Mouse (Mus musculus): ENCODE results near the gene H2-Ab1.
A peak's percentile ranks its signal among the peaks of the same experiment; 100 is the strongest.

H2-Ab1 gene

GRCm38 (mm10) chr17:34285371-34285770 is 27.9 kb downstream of the H2-Ab1 start:
- no peak for DNase-seq (ENCODE audit: low spot score)

DNA sequence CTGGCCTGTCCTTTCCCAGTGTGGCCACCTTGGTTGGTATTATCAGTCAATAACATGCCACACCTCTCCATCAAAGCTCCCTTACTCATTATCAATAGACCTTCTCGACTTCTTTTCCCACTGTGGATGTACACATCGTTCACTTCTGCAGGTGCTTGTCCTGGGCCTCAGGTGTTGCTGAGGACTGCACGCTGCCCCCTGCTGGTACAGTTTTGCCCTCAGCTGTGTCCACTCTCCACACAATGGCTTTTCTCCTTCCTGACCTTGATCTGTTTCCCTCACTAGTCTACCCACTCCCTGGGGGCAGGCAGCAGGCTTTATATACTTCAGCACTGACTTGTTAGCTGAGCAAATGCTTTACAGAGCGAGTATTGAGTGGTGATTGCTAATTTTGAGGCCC is 28.4 kb downstream of the H2-Ab1 start:
- DNase-seq (ENCODE audit: low spot score), result no peak

DNA sequence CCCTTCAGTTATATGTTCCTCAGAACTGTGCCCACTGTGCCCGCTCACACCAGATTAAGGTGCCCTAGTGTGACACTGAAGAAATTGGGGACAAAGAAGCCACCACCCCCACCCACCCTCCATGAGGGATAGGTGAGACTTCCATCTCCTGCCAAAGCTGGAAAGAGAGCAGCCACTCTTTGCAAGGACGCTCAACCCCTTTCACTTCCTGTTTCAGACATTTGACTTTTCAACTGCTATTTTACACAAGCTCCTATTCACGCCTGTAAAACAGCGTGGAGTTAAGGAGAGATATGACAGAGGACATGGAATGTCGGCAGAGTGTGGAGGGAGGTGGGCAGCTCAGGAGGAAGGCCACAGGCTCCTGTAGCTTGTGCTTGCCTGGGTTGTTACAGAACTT is 29.0 kb downstream of the H2-Ab1 start:
- no peak for DNase-seq (ENCODE audit: low spot score)

GRCm38 (mm10) chr17:34286999-34287398 is 29.5 kb downstream of the H2-Ab1 start:
- no peak for DNase-seq (ENCODE audit: low spot score)

DNA sequence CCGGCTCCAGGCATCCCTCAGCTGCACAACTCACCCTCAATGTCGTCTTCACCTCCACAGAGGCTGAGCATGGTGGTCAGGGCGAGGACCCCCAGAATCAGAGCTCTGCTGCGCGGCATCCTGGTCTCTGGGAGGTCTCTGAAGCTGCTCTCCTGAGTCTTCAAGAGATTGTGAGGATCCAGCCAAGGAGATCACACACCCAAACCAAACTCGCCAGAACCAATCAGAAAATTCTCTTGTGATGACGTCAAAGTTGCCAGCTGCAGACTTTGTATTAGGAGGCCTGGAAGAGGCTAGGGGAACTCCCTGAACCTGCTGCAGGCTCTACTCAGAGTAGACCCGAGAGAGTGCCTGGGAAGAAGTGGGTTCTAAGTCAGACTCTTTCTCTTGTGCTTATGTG is 30.2 kb downstream of the H2-Ab1 start, which contains the start of gene H2-Aa:
Gene H2-Aa (minus strand): TSS at position 176 of the 400 bp plus-strand sequence.
- peak; percentile 66 for DNase-seq (ENCODE audit: low spot score)

- DNase-seq (ENCODE audit: low spot score), result no peak
These were observed 30.6 kb downstream of the H2-Ab1 start for GRCm38 (mm10) chr17:34288131-34288530.

DNA sequence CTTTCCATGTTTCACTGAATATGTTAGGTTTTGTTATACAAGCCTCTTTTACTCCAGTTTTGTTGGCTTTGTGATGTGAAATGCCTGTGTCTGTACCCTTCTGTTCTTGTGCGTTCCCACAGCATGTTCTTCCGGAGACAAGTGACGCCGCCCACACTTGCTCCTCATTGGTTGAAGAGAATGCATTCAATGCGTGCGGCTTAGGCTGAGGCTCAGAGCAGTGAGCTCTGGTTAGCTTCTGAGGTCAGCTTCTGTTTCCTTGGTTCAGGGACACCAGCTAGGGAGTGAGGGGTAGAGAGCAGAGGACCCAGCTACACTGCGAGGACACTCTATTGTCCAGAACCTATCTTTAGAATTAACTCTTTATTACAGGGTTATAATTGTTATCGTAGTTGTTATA is 34.1 kb downstream of the H2-Ab1 start:
- DNase-seq (ENCODE audit: low spot score), result peak; percentile 53

DNA sequence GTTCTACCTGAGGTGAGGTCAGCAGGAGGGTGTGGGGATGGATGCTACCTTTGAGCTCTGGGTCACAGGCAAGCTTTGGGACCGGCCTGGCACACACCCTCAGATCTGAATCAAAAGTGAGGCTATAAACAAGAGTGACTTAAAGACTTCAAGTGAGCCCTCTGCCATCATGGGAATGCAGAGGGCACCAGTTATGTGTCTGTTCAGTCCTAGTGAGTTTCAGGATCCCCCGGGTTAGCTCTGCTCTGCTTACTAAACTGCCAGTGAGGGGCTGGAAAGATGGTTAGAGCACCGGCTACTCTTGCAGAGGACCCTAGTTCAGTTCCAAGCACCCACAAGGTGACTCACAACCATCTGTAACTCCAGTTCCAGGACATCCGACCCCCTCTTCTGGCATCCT is 35.1 kb downstream of the H2-Ab1 start:
- DNase-seq (ENCODE audit: low spot score), result no peak

DNA sequence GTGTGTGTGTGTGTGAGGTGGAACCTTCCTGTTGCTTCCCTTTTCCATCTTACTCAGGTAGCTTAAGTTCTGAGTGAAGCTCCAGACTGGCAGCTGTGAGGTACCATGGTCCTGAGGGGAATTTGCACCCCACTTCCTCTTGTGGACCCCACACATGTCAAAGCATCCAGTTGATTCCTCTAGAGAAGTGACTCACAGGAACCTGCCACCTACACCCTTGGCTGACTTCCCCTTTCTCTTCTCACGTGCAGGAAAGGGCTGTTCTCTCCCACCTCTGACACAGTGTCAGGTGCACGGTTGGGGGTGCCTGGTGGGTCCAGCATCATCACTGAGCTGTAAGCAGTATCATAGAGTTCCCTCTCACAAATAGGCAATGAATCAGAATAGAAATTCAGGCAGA is 36.0 kb downstream of the H2-Ab1 start:
- no peak for DNase-seq (ENCODE audit: low spot score)

GRCm38 (mm10) chr17:34294249-34294648 is 36.8 kb downstream of the H2-Ab1 start:
- no peak for DNase-seq (ENCODE audit: low spot score)

DNA sequence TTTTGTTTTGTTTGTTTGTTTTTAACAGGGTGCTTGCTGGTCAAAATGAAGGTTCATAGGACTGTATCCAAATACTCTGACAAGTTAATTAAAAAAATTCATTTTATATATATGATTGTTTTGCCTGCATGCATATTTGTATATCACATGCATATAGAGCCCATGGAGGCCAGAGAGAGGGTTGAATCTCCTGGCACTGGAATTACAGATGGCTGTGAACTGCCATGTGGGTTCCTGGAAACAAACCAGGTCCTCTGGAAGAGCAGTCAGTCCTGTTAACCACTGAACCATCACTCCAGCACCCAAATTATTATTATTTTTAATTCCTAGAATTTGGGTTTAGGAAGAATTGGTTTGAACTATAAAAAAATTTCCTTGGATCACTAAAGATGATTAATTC is 37.8 kb downstream of the H2-Ab1 start:
- DNase-seq (ENCODE audit: low spot score), result no peak

GRCm38 (mm10) chr17:34295891-34296794 is 38.7 kb downstream of the H2-Ab1 start:
- DNase-seq (ENCODE audit: low spot score), result peak; percentile 39

GRCm38 (mm10) chr17:34299356-34299755 is 41.9 kb downstream of the H2-Ab1 start:
- no peak for DNase-seq (ENCODE audit: low spot score)

DNA sequence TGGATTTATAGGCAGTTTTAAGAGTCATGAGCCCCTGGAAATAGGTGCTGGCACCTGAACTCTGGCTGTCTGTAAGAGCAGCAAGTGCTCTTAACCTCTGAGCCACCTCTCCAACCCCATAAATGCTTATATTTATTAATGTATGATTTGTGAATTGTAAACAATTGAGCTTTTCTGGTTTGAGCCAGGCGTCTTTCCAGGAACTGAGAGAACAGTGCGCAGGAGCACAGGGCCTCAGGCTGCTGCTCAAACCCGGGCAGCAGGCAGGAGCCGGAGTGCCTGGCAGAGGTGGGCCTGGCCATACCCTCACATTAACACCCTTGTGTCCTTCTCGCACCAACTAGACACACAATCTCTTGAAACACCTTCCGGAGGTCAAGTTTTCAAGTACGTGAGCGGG is 42.6 kb downstream of the H2-Ab1 start:
- no peak for DNase-seq (ENCODE audit: low spot score)

DNA sequence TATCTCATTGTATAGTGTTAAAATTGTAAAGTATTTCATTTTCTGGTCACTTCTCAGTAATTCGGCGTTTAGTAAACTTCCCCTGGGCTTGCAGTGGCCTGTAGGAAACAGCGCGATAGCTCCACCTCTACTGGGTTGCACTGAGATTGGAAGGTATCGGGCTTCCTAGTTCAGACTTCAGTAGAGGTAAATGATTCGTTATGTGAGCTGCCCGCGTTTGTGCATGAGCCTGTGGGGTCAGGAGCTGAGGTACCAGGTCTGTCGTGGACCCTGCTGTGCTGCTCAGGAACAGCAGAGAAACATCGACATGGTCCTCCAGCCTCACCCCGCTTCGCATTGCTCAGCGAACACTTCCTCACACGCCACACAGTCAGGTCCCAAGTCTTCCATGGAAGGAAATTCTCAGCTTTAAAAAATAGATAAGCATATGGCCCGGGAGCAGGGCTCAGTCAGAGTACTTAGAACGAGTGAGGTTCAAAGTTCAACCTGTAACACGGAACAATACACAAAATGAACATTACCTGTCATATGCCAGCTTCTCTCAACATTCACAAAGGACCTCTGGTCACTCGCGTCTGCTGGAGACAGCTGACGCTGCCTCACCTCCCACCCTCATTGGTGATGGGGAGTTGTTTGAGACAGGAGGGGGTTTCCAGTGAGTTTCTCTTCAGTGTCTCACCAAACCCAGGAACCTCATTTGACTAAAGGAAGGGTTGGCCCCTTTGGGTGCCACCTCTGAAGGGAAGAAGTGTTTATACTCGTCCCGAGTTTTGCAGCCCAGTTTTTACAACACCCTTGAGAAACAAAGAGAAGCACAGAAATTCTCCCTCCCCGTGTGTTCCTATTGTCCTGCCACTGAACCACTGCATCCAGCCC is 43.4 kb downstream of the H2-Ab1 start:
- no peak for DNase-seq (ENCODE audit: low spot score)

GRCm38 (mm10) chr17:34301670-34302190 is 44.2 kb downstream of the H2-Ab1 start:
- no peak for DNase-seq (ENCODE audit: low spot score)

- DNase-seq (ENCODE audit: low spot score), result no peak
These were observed 46.3 kb downstream of the H2-Ab1 start for GRCm38 (mm10) chr17:34303789-34304188.

DNA sequence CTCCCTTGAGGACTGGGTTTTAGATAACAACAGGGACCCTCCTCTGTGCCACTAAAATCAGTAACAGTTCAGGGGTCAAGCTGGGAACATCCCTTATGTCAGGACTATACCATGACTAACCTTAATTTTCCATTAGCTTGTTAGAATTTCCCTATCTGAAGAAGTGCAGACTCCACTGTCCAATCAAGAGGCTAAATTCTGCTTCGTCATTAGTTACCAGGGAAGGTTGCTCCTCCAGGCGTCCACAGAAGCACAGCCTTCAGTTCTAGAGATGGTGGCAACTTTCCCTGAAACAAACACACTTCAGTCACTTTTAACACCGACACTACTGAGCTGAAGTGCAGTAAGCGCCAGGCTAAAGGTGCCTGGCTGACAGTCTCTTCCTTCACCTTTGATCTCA is 47.3 kb downstream of the H2-Ab1 start:
- DNase-seq (ENCODE audit: low spot score), result peak; percentile 54

GRCm38 (mm10) chr17:34305380-34306030 is 48.0 kb downstream of the H2-Ab1 start, which contains the start of gene H2-Eb1:
TSS of gene H2-Eb1 (plus strand) at chr17:34305867.
- peak; percentile 41 for DNase-seq (ENCODE audit: low spot score)

- DNase-seq (ENCODE audit: low spot score), result no peak
These were observed 48.9 kb downstream of the H2-Ab1 start for GRCm38 (mm10) chr17:34306407-34306806.

DNA sequence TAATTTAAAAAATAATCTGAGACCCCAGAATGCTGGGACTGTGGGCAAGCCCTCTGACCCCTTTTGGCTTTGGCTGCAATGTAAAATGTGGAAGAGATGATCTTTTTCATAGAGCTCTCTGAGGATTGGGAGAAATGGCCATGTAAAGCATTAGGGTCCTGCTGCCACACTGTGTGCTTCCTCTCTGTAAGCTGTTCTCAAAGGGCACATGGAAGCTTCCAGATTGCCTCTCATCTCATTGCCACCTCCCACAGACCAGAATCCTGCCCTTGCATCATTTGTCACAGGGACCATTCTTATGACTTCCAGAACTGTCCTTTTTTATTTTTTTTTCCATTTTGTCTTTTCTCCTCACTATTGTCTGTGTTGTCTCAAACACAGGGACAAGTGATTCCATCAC is 49.7 kb downstream of the H2-Ab1 start:
- DNase-seq (ENCODE audit: low spot score), result no peak

DNA sequence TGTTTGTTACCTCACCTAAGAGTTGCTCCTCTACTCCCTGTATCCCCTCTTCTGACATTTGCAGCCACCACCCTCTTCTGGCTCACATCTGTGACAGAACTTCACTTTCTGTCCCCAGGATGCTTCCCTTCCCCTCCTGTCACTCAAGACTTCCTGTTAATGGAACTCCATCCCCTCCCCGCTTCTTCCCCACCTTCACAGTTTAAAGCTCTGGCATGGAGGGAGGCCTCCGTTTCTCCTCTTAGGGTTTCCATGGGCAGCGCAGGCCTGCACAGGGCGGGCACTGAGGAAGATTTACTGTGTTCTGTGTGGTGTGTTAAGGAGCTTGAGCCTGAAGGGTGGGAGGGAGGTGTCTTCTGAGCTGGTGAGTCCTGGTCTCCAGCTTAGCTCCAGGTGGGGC is 50.7 kb downstream of the H2-Ab1 start:
- DNase-seq (ENCODE audit: low spot score), result no peak

Data from c-Kit-positive CD71-positive TER-119-positive erythroid progenitor cells, embryonic 14.5 days (primary cell).